Mouse (Mus musculus): ENCODE data around the gene Ppm1g. TPM values are rescaled to one million over a fixed set of nuclear protein-coding genes. Genes with fewer than 3 reads are reported as not detected.

The Ppm1g gene
- polyA plus RNA-seq, 2 experiments, result 98.8 to 118 TPM

DNA sequence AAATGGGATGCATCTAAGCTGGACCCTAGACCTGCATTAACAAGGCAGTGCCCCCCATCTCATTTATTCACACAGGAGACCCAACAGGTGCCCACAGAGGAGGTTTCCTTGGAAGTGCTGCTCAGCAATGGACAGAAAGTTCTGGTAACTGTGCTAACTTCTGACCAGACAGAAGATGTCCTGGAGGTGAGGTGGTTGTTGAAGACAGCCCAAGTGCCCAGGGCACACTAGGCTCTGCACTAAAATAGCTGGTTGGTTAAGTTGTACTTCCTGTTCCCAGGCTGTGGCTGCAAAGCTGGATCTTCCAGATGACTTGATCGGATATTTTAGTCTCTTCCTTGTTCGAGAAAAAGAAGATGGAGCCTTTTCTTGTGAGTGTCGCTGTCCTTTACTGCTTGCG lies 24.8 kb downstream of the Ppm1g start:
- Histone ChIP-seq H3K4me3 (replicated peaks; ENCODE audit: low read length) (no peak overlapping the region), H3K4me1 (ENCODE audit: control insufficient read depth, insufficient read depth, low read length) (peaks cover 20% of the 10 kb centered on the region), H3K9me3 (ENCODE audit: control insufficient read depth, low read length) (peaks cover 4% of the 10 kb centered on the region), H3K27me3 (ENCODE audit: control insufficient read depth, insufficient read depth, low read length) (no peaks in the 10 kb centered on the region), H3K9ac (ENCODE audit: low read depth, low read length, severe bottlenecking) (no peak overlapping the region), H3K27ac (replicated peaks; ENCODE audit: low read depth, low read length) (no peak overlapping the region), H3K36me3 (ENCODE audit: control insufficient read depth, insufficient read depth, low read length) (peaks cover 73% of the 10 kb centered on the region), H3K4me2 (replicated peaks; ENCODE audit: low read depth, low read length, severe bottlenecking) (no peak overlapping the region)
- ATAC-seq (ENCODE audit: low FRiP score, low read depth), result no peak
- WGBS, result 94% methylated on average over 4 of the region's 4 CpGs
- no peak for DNase-seq (ENCODE audit: low spot score)
- no peak for TF ChIP-seq POLR2A (IDR thresholded peaks at IDR 0.05; ENCODE audit: borderline replicate concordance, extremely low read depth, insufficient read depth, insufficient read length)

DNA sequence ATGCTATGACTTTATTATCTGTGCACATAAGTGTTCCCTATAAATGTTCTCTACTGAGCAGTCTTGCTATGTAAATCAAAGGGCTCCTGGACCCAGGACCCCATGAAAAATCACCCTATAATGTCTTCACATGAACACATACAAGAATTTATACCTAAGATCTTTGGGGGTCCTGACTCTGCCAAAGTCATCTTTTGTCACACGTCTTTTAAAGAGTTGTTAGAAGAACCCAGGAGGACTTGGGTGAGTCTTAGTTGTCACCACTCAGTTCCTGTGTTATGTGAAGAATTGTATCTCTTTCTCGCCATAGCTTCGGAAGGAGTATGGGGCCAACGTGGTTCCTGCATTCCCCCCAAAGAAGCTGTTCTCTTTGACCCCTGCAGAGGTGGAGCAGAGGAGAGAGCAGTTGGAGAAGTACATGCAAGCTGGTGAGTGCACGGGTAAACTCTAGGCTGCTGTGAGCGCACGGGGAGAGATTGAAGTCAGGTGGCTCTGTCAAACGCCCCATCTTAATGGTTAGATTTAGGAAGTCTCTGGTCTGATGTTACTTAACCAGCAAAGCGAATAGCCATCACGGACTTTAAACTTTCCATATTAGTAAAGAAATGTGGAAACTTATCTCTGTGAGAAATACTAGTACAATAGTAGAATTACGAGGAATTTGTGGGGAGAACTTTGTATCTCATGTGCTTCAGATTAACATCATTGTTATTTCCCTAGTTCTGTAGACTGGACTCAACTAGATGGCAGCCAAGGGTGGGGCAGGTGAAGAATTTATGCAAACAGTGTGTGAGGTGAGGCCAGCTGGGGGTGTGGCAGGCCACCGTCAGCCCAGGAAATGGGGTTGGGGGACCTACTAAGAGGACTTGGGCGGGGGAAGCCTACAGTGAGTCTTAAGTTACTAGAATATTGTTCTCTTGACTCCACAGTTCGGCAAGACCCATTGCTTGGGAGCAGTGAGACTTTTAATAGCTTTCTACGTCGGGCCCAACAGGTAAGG lies 25.7 kb downstream of the Ppm1g start:
- TF ChIP-seq POLR2A (IDR thresholded peaks at IDR 0.05; ENCODE audit: borderline replicate concordance, extremely low read depth, insufficient read depth, insufficient read length), result no peak
- DNase-seq (ENCODE audit: low spot score), result no peak
- H3K4me1 ChIP-seq (ENCODE audit: control insufficient read depth, insufficient read depth, low read length), result peaks cover 16% of the 10 kb centered on the region
- peak overlapping the region; percentile 91; the same call in 1 of the 2 replicates for H3K4me3 ChIP-seq (replicated peaks; ENCODE audit: low read length)
- H3K27ac ChIP-seq (replicated peaks; ENCODE audit: low read depth, low read length), result no peak overlapping the region
- H3K9ac ChIP-seq (ENCODE audit: low read depth, low read length, severe bottlenecking), result peak overlapping the region; percentile 92; the same call in 1 of the 2 replicates
- no peak for ATAC-seq (ENCODE audit: low FRiP score, low read depth)
- 90% methylated on average over 16 of the region's 16 CpGs for WGBS
- no peaks in the 10 kb centered on the region for H3K9me3 ChIP-seq (ENCODE audit: control insufficient read depth, low read length)
- peaks cover 73% of the 10 kb centered on the region for H3K36me3 ChIP-seq (ENCODE audit: control insufficient read depth, insufficient read depth, low read length)
- no peaks in the 10 kb centered on the region for H3K27me3 ChIP-seq (ENCODE audit: control insufficient read depth, insufficient read depth, low read length)
- H3K4me2 ChIP-seq (replicated peaks; ENCODE audit: low read depth, low read length, severe bottlenecking), result no peak overlapping the region

DNA sequence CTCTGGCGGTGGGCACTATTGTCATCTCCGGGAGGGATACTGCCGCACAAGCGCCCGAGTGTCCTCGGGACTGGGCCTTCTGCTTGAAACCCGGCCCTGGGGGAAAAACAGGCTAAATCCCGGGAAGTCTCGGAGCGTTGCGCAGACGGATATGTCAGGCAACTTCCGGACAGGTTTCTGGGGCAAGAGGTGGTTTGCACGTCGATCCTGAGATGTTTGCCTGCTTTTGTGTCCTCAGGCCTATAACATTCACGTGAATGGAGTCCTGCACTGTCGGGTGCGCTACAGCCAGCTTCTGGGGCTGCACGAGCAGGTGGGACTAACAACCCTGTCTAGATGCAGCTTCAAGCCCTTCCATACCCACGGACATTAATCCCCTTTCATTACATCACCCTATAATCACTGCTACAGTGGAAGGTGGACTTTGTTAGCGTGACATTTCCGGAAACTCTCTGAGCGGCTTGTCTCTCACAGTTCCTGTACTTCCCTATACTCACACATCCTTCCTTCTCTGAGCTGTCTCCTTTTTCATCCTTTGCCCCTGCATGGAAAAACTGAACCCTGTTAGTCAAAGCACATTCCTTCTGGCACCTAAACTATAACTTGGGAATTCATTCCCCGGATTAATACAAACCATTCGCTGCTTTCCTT lies 26.7 kb downstream of the Ppm1g start:
- ATAC-seq (ENCODE audit: low FRiP score, low read depth) (0 out of 2 replicates have a peak, but pooled peaks have one; percentile 0), DNase-seq (ENCODE audit: low spot score) (no peak)
- Histone ChIP-seq H3K4me3 (replicated peaks; ENCODE audit: low read length) (peak overlapping the region; percentile 91), H3K9ac (ENCODE audit: low read depth, low read length, severe bottlenecking) (peak overlapping the region; percentile 92), H3K4me2 (replicated peaks; ENCODE audit: low read depth, low read length, severe bottlenecking) (peak overlapping the region; percentile 91), H3K27me3 (ENCODE audit: control insufficient read depth, insufficient read depth, low read length) (no peaks in the 10 kb centered on the region), H3K36me3 (ENCODE audit: control insufficient read depth, insufficient read depth, low read length) (peaks cover 70% of the 10 kb centered on the region), H3K9me3 (ENCODE audit: control insufficient read depth, low read length) (no peaks in the 10 kb centered on the region), H3K27ac (replicated peaks; ENCODE audit: low read depth, low read length) (peak overlapping the region; percentile 82), H3K4me1 (ENCODE audit: control insufficient read depth, insufficient read depth, low read length) (peaks cover 16% of the 10 kb centered on the region)
- 12% methylated on average over 25 of the region's 25 CpGs for WGBS
- TF ChIP-seq POLR2A (IDR thresholded peaks at IDR 0.05; ENCODE audit: borderline replicate concordance, extremely low read depth, insufficient read depth, insufficient read length), result no peak

DNA sequence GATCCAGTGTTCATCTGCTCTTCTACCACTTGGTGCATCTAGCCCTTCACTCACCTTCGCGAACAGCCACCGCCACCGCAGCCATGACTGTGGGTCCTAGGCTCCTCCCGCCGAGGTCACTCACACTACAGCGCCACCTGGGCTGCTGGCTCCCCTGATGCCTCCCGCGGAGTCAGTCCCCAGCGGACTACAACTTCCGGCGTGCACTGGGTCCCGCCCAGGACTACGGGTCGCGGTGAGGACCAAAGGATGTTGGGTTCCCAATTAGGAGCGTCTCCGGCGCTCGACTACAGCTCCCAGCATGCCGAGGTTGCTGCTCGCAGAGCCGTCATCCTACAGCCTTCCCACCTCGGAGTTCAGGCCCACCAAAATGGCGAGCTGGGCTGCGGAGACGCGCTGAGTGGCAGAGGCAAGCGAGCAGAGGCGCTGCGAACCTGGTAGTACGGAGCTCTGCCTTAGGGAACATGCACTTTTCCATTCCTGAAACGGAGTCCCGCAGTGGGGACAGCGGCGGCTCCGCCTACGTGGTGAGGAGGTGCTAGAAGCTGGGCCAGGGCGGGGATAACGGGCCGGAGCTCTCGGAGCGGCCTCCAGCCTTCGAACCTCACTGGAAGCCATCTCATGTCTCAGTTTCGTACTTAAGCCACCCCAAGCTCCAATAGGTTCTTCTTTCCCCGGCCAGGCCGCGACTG lies 27.4 kb downstream of the Ppm1g start, which contains the start of the genes Snx17 and Eif2b4:
Gene Snx17, plus strand, starts transcription at position 289 of the 692 bp plus-strand sequence.
Gene Eif2b4, minus strand, starts transcription at position 492 of the 692 bp plus-strand sequence.
- no peaks in the 10 kb centered on the region for H3K9me3 ChIP-seq (ENCODE audit: control insufficient read depth, low read length)
- peaks cover 16% of the 10 kb centered on the region for H3K4me1 ChIP-seq (ENCODE audit: control insufficient read depth, insufficient read depth, low read length)
- ATAC-seq (ENCODE audit: low FRiP score, low read depth) (peak; percentile 97), DNase-seq (ENCODE audit: low spot score) (peak; percentile 99)
- peak within 1 kb of the TSS; percentile 91 for H3K4me3 ChIP-seq (replicated peaks; ENCODE audit: low read length)
- peaks cover 70% of the 10 kb centered on the region for H3K36me3 ChIP-seq (ENCODE audit: control insufficient read depth, insufficient read depth, low read length)
- TF ChIP-seq POLR2A (IDR thresholded peaks at IDR 0.05; ENCODE audit: borderline replicate concordance, extremely low read depth, insufficient read depth, insufficient read length), result 0 out of 2 replicates have a peak, but pooled peaks have one; percentile 20
- H3K4me2 ChIP-seq (replicated peaks; ENCODE audit: low read depth, low read length, severe bottlenecking), result peak within 1 kb of the TSS; percentile 91
- H3K27me3 ChIP-seq (ENCODE audit: control insufficient read depth, insufficient read depth, low read length), result no peaks in the 10 kb centered on the region
- H3K27ac ChIP-seq (replicated peaks; ENCODE audit: low read depth, low read length), result peak within 1 kb of the TSS; percentile 82
- under 1% methylated on average over 48 of the region's 48 CpGs for WGBS
- H3K9ac ChIP-seq (ENCODE audit: low read depth, low read length, severe bottlenecking), result peak within 1 kb of the TSS; percentile 92

Measured in limb, embryonic 14.5 days (tissue).